Mouse (Mus musculus): ENCODE measurements around the gene Dsn1. TPM values are rescaled to one million over a fixed set of nuclear protein-coding genes. Genes with fewer than 3 reads are reported as not detected.

The Dsn1 gene
- polyA plus RNA-seq, 1 experiment from 2014 or later = 11.9 TPM

- ATAC-seq (ENCODE audit: low FRiP score) = no peak
- Histone ChIP-seq H3K27me3 (ENCODE audit: control insufficient read depth, insufficient read depth, low read length) (no peaks in the 10 kb centered on the region), H3K4me2 (replicated peaks) (no peak overlapping the region), H3K36me3 (replicated peaks; ENCODE audit: control insufficient read depth, insufficient read depth) (no peaks in the 10 kb centered on the region), H3K4me1 (replicated peaks; ENCODE audit: control insufficient read depth, insufficient read depth, low read length) (0 out of 2 replicates have a peak, but pooled peaks cover 9% of the 10 kb centered on the region), H3K9ac (no peak overlapping the region), H3K4me3 (replicated peaks; ENCODE audit: low read length) (no peak overlapping the region), H3K9me3 (ENCODE audit: control insufficient read depth, low read length) (no peaks in the 10 kb centered on the region), H3K27ac (no peak overlapping the region)
- DNase-seq (ENCODE audit: low spot score) = no peak
- 85% methylated on average over 4 of the region's 4 CpGs for WGBS
Measured at GRCm38 (mm10) chr2:156981291-156981690, 25.7 kb downstream of the Dsn1 start.

GRCm38 (mm10) chr2:156980059-156980458, 26.9 kb downstream of the Dsn1 start:
- H3K27me3 ChIP-seq (ENCODE audit: control insufficient read depth, insufficient read depth, low read length) = no peaks in the 10 kb centered on the region
- no peak overlapping the region for H3K9ac ChIP-seq
- no peak overlapping the region for H3K27ac ChIP-seq
- H3K4me2 ChIP-seq (replicated peaks) = no peak overlapping the region
- H3K4me3 ChIP-seq (replicated peaks; ENCODE audit: low read length) = no peak overlapping the region
- H3K9me3 ChIP-seq (ENCODE audit: control insufficient read depth, low read length) = no peaks in the 10 kb centered on the region
- H3K36me3 ChIP-seq (replicated peaks; ENCODE audit: control insufficient read depth, insufficient read depth) = no peaks in the 10 kb centered on the region
- DNase-seq (ENCODE audit: low spot score) = no peak
- 0 out of 2 replicates have a peak, but pooled peaks cover 12% of the 10 kb centered on the region for H3K4me1 ChIP-seq (replicated peaks; ENCODE audit: control insufficient read depth, insufficient read depth, low read length)
- WGBS = 88% methylated on average over 2 of the region's 2 CpGs
- ATAC-seq (ENCODE audit: low FRiP score) = no peak

GRCm38 (mm10) chr2:156976711-156977110, 30.2 kb downstream of the Dsn1 start:
- peak; percentile 17; the same call in 1 of the 2 replicates for ATAC-seq (ENCODE audit: low FRiP score)
- H3K9me3 ChIP-seq (ENCODE audit: control insufficient read depth, low read length) = no peaks in the 10 kb centered on the region
- peak overlapping the region; percentile 41 for H3K27ac ChIP-seq
- peak; percentile 58 for DNase-seq (ENCODE audit: low spot score)
- H3K4me2 ChIP-seq (replicated peaks) = no peak overlapping the region
- no peak overlapping the region for H3K4me3 ChIP-seq (replicated peaks; ENCODE audit: low read length)
- no peaks in the 10 kb centered on the region for H3K27me3 ChIP-seq (ENCODE audit: control insufficient read depth, insufficient read depth, low read length)
- no peak overlapping the region for H3K9ac ChIP-seq
- H3K36me3 ChIP-seq (replicated peaks; ENCODE audit: control insufficient read depth, insufficient read depth) = no peaks in the 10 kb centered on the region
- 0 out of 2 replicates have a peak, but pooled peaks cover 8% of the 10 kb centered on the region for H3K4me1 ChIP-seq (replicated peaks; ENCODE audit: control insufficient read depth, insufficient read depth, low read length)

- no peaks in the 10 kb centered on the region for H3K27me3 ChIP-seq (ENCODE audit: control insufficient read depth, insufficient read depth, low read length)
- DNase-seq (ENCODE audit: low spot score) (no peak), ATAC-seq (ENCODE audit: low FRiP score) (no peak)
- H3K36me3 ChIP-seq (replicated peaks; ENCODE audit: control insufficient read depth, insufficient read depth) = no peaks in the 10 kb centered on the region
- H3K9ac ChIP-seq = no peak overlapping the region
- H3K27ac ChIP-seq = no peak overlapping the region
- WGBS = 78% methylated on average over 2 of the region's 2 CpGs
- H3K4me2 ChIP-seq (replicated peaks) = no peak overlapping the region
- 0 out of 2 replicates have a peak, but pooled peaks cover 8% of the 10 kb centered on the region for H3K4me1 ChIP-seq (replicated peaks; ENCODE audit: control insufficient read depth, insufficient read depth, low read length)
- H3K9me3 ChIP-seq (ENCODE audit: control insufficient read depth, low read length) = no peaks in the 10 kb centered on the region
- no peak overlapping the region for H3K4me3 ChIP-seq (replicated peaks; ENCODE audit: low read length)
Measured at GRCm38 (mm10) chr2:156974967-156975366, 32.0 kb downstream of the Dsn1 start.

GRCm38 (mm10) chr2:156973316-156974100, 33.4 kb downstream of the Dsn1 start:
- no peak for DNase-seq (ENCODE audit: low spot score)

GRCm38 (mm10) chr2:156970253-156970652, 36.7 kb downstream of the Dsn1 start:
- Histone ChIP-seq H3K4me1 (replicated peaks; ENCODE audit: control insufficient read depth, insufficient read depth, low read length) (no peaks in the 10 kb centered on the region), H3K27me3 (ENCODE audit: control insufficient read depth, insufficient read depth, low read length) (no peaks in the 10 kb centered on the region), H3K4me2 (replicated peaks) (no peak overlapping the region), H3K36me3 (replicated peaks; ENCODE audit: control insufficient read depth, insufficient read depth) (0 out of 2 replicates have a peak, but pooled peaks cover 5% of the 10 kb centered on the region), H3K9me3 (ENCODE audit: control insufficient read depth, low read length) (no peaks in the 10 kb centered on the region), H3K27ac (no peak overlapping the region), H3K4me3 (replicated peaks; ENCODE audit: low read length) (no peak overlapping the region), H3K9ac (no peak overlapping the region)
- ATAC-seq (ENCODE audit: low FRiP score) (no peak), DNase-seq (ENCODE audit: low spot score) (no peak)
- WGBS = 80% methylated on average over 7 of the region's 7 CpGs

More at GRCm38 (mm10) chr2:156973316-156974100, 33.4 kb downstream of the Dsn1 start:
- Histone ChIP-seq H3K9me3 (ENCODE audit: control insufficient read depth, low read length) (no peaks in the 10 kb centered on the region), H3K27ac (no peak overlapping the region), H3K9ac (no peak overlapping the region), H3K36me3 (replicated peaks; ENCODE audit: control insufficient read depth, insufficient read depth) (0 out of 2 replicates have a peak, but pooled peaks cover 4% of the 10 kb centered on the region), H3K4me1 (replicated peaks; ENCODE audit: control insufficient read depth, insufficient read depth, low read length) (0 out of 2 replicates have a peak, but pooled peaks cover 8% of the 10 kb centered on the region), H3K27me3 (ENCODE audit: control insufficient read depth, insufficient read depth, low read length) (no peaks in the 10 kb centered on the region), H3K4me3 (replicated peaks; ENCODE audit: low read length) (no peak overlapping the region), H3K4me2 (replicated peaks) (no peak overlapping the region)
- no peak for ATAC-seq (ENCODE audit: low FRiP score)
- WGBS = 86% methylated on average over 5 of the region's 5 CpGs

GRCm38 (mm10) chr2:156968501-156968900, 38.5 kb downstream of the Dsn1 start:
- no peaks in the 10 kb centered on the region for H3K9me3 ChIP-seq (ENCODE audit: control insufficient read depth, low read length)
- H3K36me3 ChIP-seq (replicated peaks; ENCODE audit: control insufficient read depth, insufficient read depth) = 0 out of 2 replicates have a peak, but pooled peaks cover 5% of the 10 kb centered on the region
- no peak overlapping the region for H3K9ac ChIP-seq
- WGBS = 84% methylated on average over 4 of the region's 4 CpGs
- H3K4me1 ChIP-seq (replicated peaks; ENCODE audit: control insufficient read depth, insufficient read depth, low read length) = no peaks in the 10 kb centered on the region
- no peak for ATAC-seq (ENCODE audit: low FRiP score)
- H3K27me3 ChIP-seq (ENCODE audit: control insufficient read depth, insufficient read depth, low read length) = no peaks in the 10 kb centered on the region
- H3K4me3 ChIP-seq (replicated peaks; ENCODE audit: low read length) = no peak overlapping the region
- DNase-seq (ENCODE audit: low spot score) = no peak
- no peak overlapping the region for H3K4me2 ChIP-seq (replicated peaks)
- no peak overlapping the region for H3K27ac ChIP-seq

GRCm38 (mm10) chr2:156967388-156967787, 39.6 kb downstream of the Dsn1 start:
- 79% methylated on average over 6 of the region's 6 CpGs for WGBS

GRCm38 (mm10) chr2:156963891-156964290, 43.1 kb downstream of the Dsn1 start:
- ATAC-seq (ENCODE audit: low FRiP score) = no peak

More at GRCm38 (mm10) chr2:156967388-156967787, 39.6 kb downstream of the Dsn1 start:
- no peak for DNase-seq (ENCODE audit: low spot score)
- H3K4me3 ChIP-seq (replicated peaks; ENCODE audit: low read length) = no peak overlapping the region
- H3K27ac ChIP-seq = no peak overlapping the region
- H3K9me3 ChIP-seq (ENCODE audit: control insufficient read depth, low read length) = no peaks in the 10 kb centered on the region
- no peak for ATAC-seq (ENCODE audit: low FRiP score)
- H3K4me2 ChIP-seq (replicated peaks) = no peak overlapping the region
- H3K9ac ChIP-seq = no peak overlapping the region
- H3K4me1 ChIP-seq (replicated peaks; ENCODE audit: control insufficient read depth, insufficient read depth, low read length) = no peaks in the 10 kb centered on the region
- 0 out of 2 replicates have a peak, but pooled peaks cover 5% of the 10 kb centered on the region for H3K36me3 ChIP-seq (replicated peaks; ENCODE audit: control insufficient read depth, insufficient read depth)
- H3K27me3 ChIP-seq (ENCODE audit: control insufficient read depth, insufficient read depth, low read length) = no peaks in the 10 kb centered on the region

More at GRCm38 (mm10) chr2:156963891-156964290, 43.1 kb downstream of the Dsn1 start:
- no peak overlapping the region for H3K4me3 ChIP-seq (replicated peaks; ENCODE audit: low read length)
- no peaks in the 10 kb centered on the region for H3K4me1 ChIP-seq (replicated peaks; ENCODE audit: control insufficient read depth, insufficient read depth, low read length)
- 93% methylated on average over 7 of the region's 7 CpGs for WGBS
- H3K27me3 ChIP-seq (ENCODE audit: control insufficient read depth, insufficient read depth, low read length) = no peaks in the 10 kb centered on the region
- DNase-seq (ENCODE audit: low spot score) = no peak
- 0 out of 2 replicates have a peak, but pooled peaks cover 5% of the 10 kb centered on the region for H3K36me3 ChIP-seq (replicated peaks; ENCODE audit: control insufficient read depth, insufficient read depth)
- H3K27ac ChIP-seq = no peak overlapping the region
- no peak overlapping the region for H3K4me2 ChIP-seq (replicated peaks)
- no peaks in the 10 kb centered on the region for H3K9me3 ChIP-seq (ENCODE audit: control insufficient read depth, low read length)
- H3K9ac ChIP-seq = no peak overlapping the region

Data from hindbrain, embryonic 14.5 days (tissue).